Mouse (Mus musculus) liver, embryonic 14 days (tissue): ENCODE data around the gene Gpr158. TPM values are rescaled to one million over a fixed set of nuclear protein-coding genes. Genes with fewer than 3 reads are reported as not detected.

ENCODE experiments used
- polyA plus RNA-seq: library from polyadenylated mRNA; depleted of rRNA; stranded (reverse); fragments of >200 nt; gene quantifications from 2 replicates; pipeline ENCODE4 v1.2.3, GENCODE M21; 2012; rRNA removed

The Gpr158 gene
- polyA plus RNA-seq, result not detected in 2 replicates

GRCm38 (mm10) chr2:21367345-21368111 lies at the start of gene Gpr158:
Gene Gpr158 (plus strand): TSS chr2:21367542.

Other genes with a start within 250 kb of the Gpr158 start
- gene Enkur, start 162.2 kb upstream of the Gpr158 start, polyA plus RNA-seq, result 0.07 and 0.09 TPM in 2 replicates
- 1.2 TPM in 2 replicates for gene Thnsl1, start 161.8 kb upstream of the Gpr158 start, polyA plus RNA-seq